Mouse (Mus musculus) kidney, embryonic 16.5 days (tissue): ENCODE data around the gene Cyp2w1. TPM values are rescaled to one million over a fixed set of nuclear protein-coding genes. Genes with fewer than 3 reads are reported as not detected.
A peak's percentile ranks its signal among the peaks of the same experiment; 100 is the strongest.

ENCODE experiments used
- ATAC-seq: fragments of 200-750 bp; cut with Nextera tagmentation; 2 replicates; pipeline ENCODE4 v1.8.0; 2017; ENCODE audit warnings: moderate TSS enrichment; ENCODE audit not compliant: low FRiP score, low TSS enrichment
- H3K27ac ChIP-seq: fragments of 300-500 bp; sonication (generic); 2 replicates; pipeline ENCODE4 v1.5.1; 2014; ENCODE audit warnings: low read length
- H3K27me3 ChIP-seq: fragments of 300-500 bp; sonication (generic); 2 replicates; pipeline ENCODE4 v1.6.1; 2014; ENCODE audit warnings: low read length, control low read depth, mixed read lengths; ENCODE audit not compliant: insufficient read depth
- H3K36me3 ChIP-seq: fragments of 300-500 bp; sonication (generic); 2 replicates; pipeline ENCODE4 v1.6.1; 2014; ENCODE audit warnings: low read length, control low read depth, mixed read lengths; ENCODE audit not compliant: insufficient read depth
- H3K4me1 ChIP-seq: fragments of 300-500 bp; sonication (generic); 2 replicates; pipeline ENCODE4 v1.6.1; 2014; ENCODE audit warnings: low read length, control low read depth, mixed read lengths; ENCODE audit not compliant: insufficient read depth
- H3K4me2 ChIP-seq: fragments of 300-500 bp; sonication (generic); replicated peaks from 2 replicates; pipeline ENCODE4 v1.6.1; 2014; ENCODE audit warnings: low read depth, low read length
- H3K4me3 ChIP-seq: fragments of 300-500 bp; sonication (generic); 2 replicates; pipeline ENCODE4 v1.5.1; 2014; ENCODE audit warnings: mild to moderate bottlenecking, low read length
- H3K9ac ChIP-seq: fragments of 300-500 bp; sonication (generic); replicated peaks from 2 replicates; pipeline ENCODE4 v1.6.1; 2014; ENCODE audit warnings: low read length
- H3K9me3 ChIP-seq: fragments of 300-500 bp; sonication (generic); 2 replicates; pipeline ENCODE4 v1.6.1; 2016; ENCODE audit warnings: low read length, control low read depth
- WGBS: fragments of 180-500 bp; shearing (Covaris S2); extraction: QIAGEN DNeasy Blood & Tissue Kit; methylation state at CpG from one replicate; pipeline ENCODE4 v1.1.7; 2014; 5-methylcytosine and 5-hydroxymethylcytosine counted together
- polyA plus RNA-seq: library from polyadenylated mRNA; unstranded; fragments of >200 nt; fragmentation: Nextera tagmentation; extraction: Ambion mirVana; gene quantifications from 2 replicates; pipeline ENCODE4 v1.2.1, GENCODE M21; 2015

Gene Cyp2w1
- polyA plus RNA-seq, 1 experiment from 2014 or later: not detected

DNA sequence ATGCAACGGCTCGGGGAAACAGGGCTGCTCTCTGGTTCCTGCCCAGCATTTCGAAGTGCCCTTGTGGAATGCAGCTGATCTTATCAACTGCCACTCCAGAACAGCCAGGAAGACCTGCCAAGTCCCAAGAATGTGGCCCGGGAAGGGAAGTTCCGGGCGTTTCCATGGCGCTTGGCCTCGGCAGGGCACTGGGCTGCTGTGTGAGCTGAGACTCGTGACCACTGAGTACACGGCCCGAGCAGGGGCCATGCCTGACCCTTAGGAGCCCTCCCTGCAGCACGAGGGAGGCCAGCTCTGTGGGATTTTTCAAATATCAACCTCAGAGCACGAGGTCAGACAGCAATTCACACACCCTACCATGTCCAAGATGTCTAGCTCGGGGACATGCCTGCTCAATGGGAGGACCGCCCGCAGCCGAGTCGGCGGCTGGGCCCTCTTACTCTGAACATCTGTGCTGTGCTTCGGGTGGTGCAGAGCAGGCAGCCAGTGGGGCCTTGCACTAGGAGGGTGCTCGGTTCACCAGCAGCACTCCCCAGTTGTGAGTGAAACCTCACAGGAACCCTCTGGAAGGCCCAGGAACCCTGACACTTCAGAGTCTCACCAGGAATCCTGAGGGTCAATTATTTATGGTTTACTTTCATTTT is 26.7 kb downstream of the Cyp2w1 start:
- Histone ChIP-seq H3K27me3 (no peaks in the 10 kb centered on the region), H3K4me2 (peak overlapping the region; percentile 22; the same call in 1 of the 2 replicates), H3K27ac (peak overlapping the region; percentile 94), H3K36me3 (no peaks in the 10 kb centered on the region), H3K4me3 (no peak overlapping the region), H3K9me3 (no peaks in the 10 kb centered on the region), H3K9ac (peak overlapping the region; percentile 41), H3K4me1 (peaks cover 71% of the 10 kb centered on the region)
- peak; percentile 50; the same call in 1 of the 2 replicates for ATAC-seq
- WGBS: 33% methylated on average over 21 of the region's 21 CpGs

DNA sequence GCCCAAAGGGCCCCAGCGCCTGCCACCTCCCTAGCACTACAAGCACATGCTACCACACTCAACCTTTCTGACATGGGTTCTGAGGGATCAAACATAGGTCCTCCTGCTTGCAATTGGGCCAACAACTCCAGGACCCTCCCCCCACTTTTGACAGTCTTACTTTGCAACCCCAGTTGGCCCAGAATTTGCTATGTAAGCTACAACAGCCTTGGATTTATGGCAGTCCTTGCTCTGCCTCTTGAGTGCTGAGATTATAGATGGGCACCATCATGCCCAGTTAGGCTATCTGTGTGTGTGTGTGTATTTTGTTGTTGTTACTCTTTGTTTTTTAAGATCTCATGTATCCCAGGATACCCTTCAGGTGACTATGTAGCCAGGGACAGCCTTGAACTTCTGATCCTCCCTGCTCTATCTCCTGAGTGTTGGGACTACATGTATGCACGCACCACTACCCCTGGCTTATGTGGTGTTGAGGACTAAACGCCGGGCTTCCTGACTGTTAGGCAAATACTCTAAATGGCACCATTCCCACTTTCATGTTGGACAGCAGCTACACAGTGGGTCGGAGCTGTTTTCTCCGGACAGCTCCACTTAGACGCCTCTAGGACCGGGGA is 27.5 kb downstream of the Cyp2w1 start:
- no peaks in the 10 kb centered on the region for H3K36me3 ChIP-seq
- ATAC-seq: no peak
- peak overlapping the region; percentile 94 for H3K27ac ChIP-seq
- WGBS: 17% methylated on average over 8 of the region's 8 CpGs
- peaks cover 72% of the 10 kb centered on the region for H3K4me1 ChIP-seq
- peak overlapping the region; percentile 84 for H3K4me2 ChIP-seq
- H3K27me3 ChIP-seq: no peaks in the 10 kb centered on the region
- no peak overlapping the region for H3K9ac ChIP-seq
- no peaks in the 10 kb centered on the region for H3K9me3 ChIP-seq
- H3K4me3 ChIP-seq: peak overlapping the region; percentile 76

- under 1% methylated on average over 73 of the region's 73 CpGs for WGBS
- no peaks in the 10 kb centered on the region for H3K27me3 ChIP-seq
- H3K9me3 ChIP-seq: no peaks in the 10 kb centered on the region
- ATAC-seq: peak; percentile 82
- peak overlapping the region; percentile 76 for H3K4me3 ChIP-seq
- peak overlapping the region; percentile 94 for H3K27ac ChIP-seq
- peaks cover 76% of the 10 kb centered on the region for H3K4me1 ChIP-seq
- H3K4me2 ChIP-seq: peak overlapping the region; percentile 84
- no peaks in the 10 kb centered on the region for H3K36me3 ChIP-seq
- peak overlapping the region; percentile 80 for H3K9ac ChIP-seq
These were observed 28.2 kb downstream of the Cyp2w1 start for GRCm38 (mm10) chr5:139380385-139381248.

GRCm38 (mm10) chr5:139381586-139382513 is 29.4 kb downstream of the Cyp2w1 start:
- Histone ChIP-seq H3K9ac (peak overlapping the region; percentile 29), H3K36me3 (no peaks in the 10 kb centered on the region), H3K9me3 (no peaks in the 10 kb centered on the region), H3K4me3 (peak overlapping the region; percentile 76; the same call in 1 of the 2 replicates), H3K27ac (peak overlapping the region; percentile 66), H3K4me2 (peak overlapping the region; percentile 84), H3K27me3 (no peaks in the 10 kb centered on the region), H3K4me1 (peaks cover 76% of the 10 kb centered on the region)
- WGBS: 75% methylated on average over 17 of the region's 18 CpGs
- no peak for ATAC-seq

- no peak for ATAC-seq
- no peaks in the 10 kb centered on the region for H3K27me3 ChIP-seq
- peaks cover 77% of the 10 kb centered on the region for H3K4me1 ChIP-seq
- H3K9me3 ChIP-seq: no peaks in the 10 kb centered on the region
- peak overlapping the region; percentile 84 for H3K4me2 ChIP-seq
- peak overlapping the region; percentile 29 for H3K9ac ChIP-seq
- peak overlapping the region; percentile 66 for H3K27ac ChIP-seq
- H3K36me3 ChIP-seq: no peaks in the 10 kb centered on the region
- 57% methylated on average over 8 of the region's 8 CpGs for WGBS
- H3K4me3 ChIP-seq: no peak overlapping the region
These were observed 30.3 kb downstream of the Cyp2w1 start for GRCm38 (mm10) chr5:139382760-139383159.

GRCm38 (mm10) chr5:139383234-139383633 is 30.8 kb downstream of the Cyp2w1 start:
- H3K36me3 ChIP-seq: no peaks in the 10 kb centered on the region
- no peaks in the 10 kb centered on the region for H3K27me3 ChIP-seq
- no peak overlapping the region for H3K4me3 ChIP-seq
- no peak overlapping the region for H3K4me2 ChIP-seq
- H3K27ac ChIP-seq: peak overlapping the region; percentile 66
- H3K9ac ChIP-seq: peak overlapping the region; percentile 29
- no peaks in the 10 kb centered on the region for H3K9me3 ChIP-seq
- 78% methylated on average over 9 of the region's 9 CpGs for WGBS
- H3K4me1 ChIP-seq: peaks cover 77% of the 10 kb centered on the region
- ATAC-seq: no peak

GRCm38 (mm10) chr5:139384531-139384930 is 32.1 kb downstream of the Cyp2w1 start:
- peak overlapping the region; percentile 71 for H3K27ac ChIP-seq
- no peaks in the 10 kb centered on the region for H3K27me3 ChIP-seq
- ATAC-seq: peak; percentile 16
- H3K36me3 ChIP-seq: no peaks in the 10 kb centered on the region
- H3K9me3 ChIP-seq: no peaks in the 10 kb centered on the region
- H3K9ac ChIP-seq: peak overlapping the region; percentile 17; the same call in 1 of the 2 replicates
- no peak overlapping the region for H3K4me3 ChIP-seq
- H3K4me2 ChIP-seq: 0 out of 2 replicates have a peak overlapping the region, but pooled peaks have one; percentile 3
- peaks cover 77% of the 10 kb centered on the region for H3K4me1 ChIP-seq
- WGBS: 18% methylated on average over 10 of the region's 10 CpGs

GRCm38 (mm10) chr5:139386047-139386446 is 33.6 kb downstream of the Cyp2w1 start:
- Histone ChIP-seq H3K4me1 (peaks cover 75% of the 10 kb centered on the region), H3K27ac (no peak overlapping the region), H3K9me3 (no peaks in the 10 kb centered on the region), H3K4me2 (no peak overlapping the region), H3K9ac (no peak overlapping the region), H3K27me3 (no peaks in the 10 kb centered on the region), H3K4me3 (no peak overlapping the region), H3K36me3 (no peaks in the 10 kb centered on the region)
- 89% methylated on average over 5 of the region's 5 CpGs for WGBS
- ATAC-seq: no peak
